Mouse (Mus musculus): ENCODE data around the gene Cldnd1. TPM values are rescaled to one million over a fixed set of nuclear protein-coding genes. Genes with fewer than 3 reads are reported as not detected.

Cldnd1 gene
- polyA plus RNA-seq, 1 experiment from 2014 or later, result 124 TPM

- WGBS, result 93% methylated on average over 1 of the region's 1 CpGs
- no peak for ATAC-seq (replicated peaks)
Observed at GRCm38 (mm10) chr16:58697261-58697660, 30.4 kb upstream of the Cldnd1 start.

GRCm38 (mm10) chr16:58700174-58700573 is 27.5 kb upstream of the Cldnd1 start:
- H3K36me3 ChIP-seq (replicated peaks), result no peaks in the 10 kb centered on the region
- H3K4me2 ChIP-seq, result no peak overlapping the region
- no peak for ATAC-seq (replicated peaks)
- no peak overlapping the region for H3K4me3 ChIP-seq
- 82% methylated on average over 6 of the region's 6 CpGs for WGBS
- H3K4me1 ChIP-seq, result no peaks in the 10 kb centered on the region
- H3K9ac ChIP-seq, result no peak overlapping the region
- no peak overlapping the region for H3K27ac ChIP-seq
- H3K27me3 ChIP-seq (replicated peaks), result no peaks in the 10 kb centered on the region
- no peaks in the 10 kb centered on the region for H3K9me3 ChIP-seq

More at GRCm38 (mm10) chr16:58697261-58697660, 30.4 kb upstream of the Cldnd1 start:
- no peaks in the 10 kb centered on the region for H3K36me3 ChIP-seq (replicated peaks)
- H3K4me1 ChIP-seq, result no peaks in the 10 kb centered on the region
- H3K9ac ChIP-seq, result no peak overlapping the region
- no peaks in the 10 kb centered on the region for H3K9me3 ChIP-seq
- no peak overlapping the region for H3K4me3 ChIP-seq
- no peaks in the 10 kb centered on the region for H3K27me3 ChIP-seq (replicated peaks)
- H3K27ac ChIP-seq, result no peak overlapping the region
- no peak overlapping the region for H3K4me2 ChIP-seq

- no peak overlapping the region for H3K9ac ChIP-seq
- no peak overlapping the region for H3K4me2 ChIP-seq
- H3K36me3 ChIP-seq (replicated peaks), result no peaks in the 10 kb centered on the region
- WGBS, result 90% methylated on average over 12 of the region's 12 CpGs
- H3K9me3 ChIP-seq, result no peaks in the 10 kb centered on the region
- ATAC-seq (replicated peaks), result no peak
- no peaks in the 10 kb centered on the region for H3K4me1 ChIP-seq
- no peak overlapping the region for H3K27ac ChIP-seq
- no peaks in the 10 kb centered on the region for H3K27me3 ChIP-seq (replicated peaks)
- H3K4me3 ChIP-seq, result no peak overlapping the region
Observed at GRCm38 (mm10) chr16:58700816-58701424, 26.8 kb upstream of the Cldnd1 start.

DNA sequence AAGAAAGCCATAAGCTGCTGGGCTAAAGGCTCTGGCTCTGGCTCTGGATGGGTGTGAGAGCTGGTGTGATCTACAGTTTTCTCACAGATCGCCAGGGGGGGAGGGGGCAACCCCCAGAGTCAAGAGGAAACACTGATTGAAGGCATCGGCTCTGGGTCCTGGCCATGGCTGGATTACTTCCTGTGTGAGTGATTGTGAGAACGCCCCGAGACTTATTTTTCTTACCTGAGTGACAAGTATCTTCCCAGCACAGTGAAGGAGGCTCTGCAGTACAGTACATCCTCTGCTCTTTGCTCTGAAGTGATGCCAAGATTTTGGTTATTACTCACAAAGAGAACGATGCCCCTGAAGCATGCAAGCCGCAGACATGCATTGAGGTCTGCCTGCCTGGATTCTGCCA is 25.9 kb upstream of the Cldnd1 start:
- no peaks in the 10 kb centered on the region for H3K4me1 ChIP-seq
- no peak overlapping the region for H3K9ac ChIP-seq
- no peaks in the 10 kb centered on the region for H3K36me3 ChIP-seq (replicated peaks)
- H3K4me3 ChIP-seq, result no peak overlapping the region
- no peak overlapping the region for H3K4me2 ChIP-seq
- H3K27me3 ChIP-seq (replicated peaks), result no peaks in the 10 kb centered on the region
- ATAC-seq (replicated peaks), result no peak
- H3K27ac ChIP-seq, result no peak overlapping the region
- no peaks in the 10 kb centered on the region for H3K9me3 ChIP-seq
- WGBS, result 85% methylated on average over 6 of the region's 6 CpGs

DNA sequence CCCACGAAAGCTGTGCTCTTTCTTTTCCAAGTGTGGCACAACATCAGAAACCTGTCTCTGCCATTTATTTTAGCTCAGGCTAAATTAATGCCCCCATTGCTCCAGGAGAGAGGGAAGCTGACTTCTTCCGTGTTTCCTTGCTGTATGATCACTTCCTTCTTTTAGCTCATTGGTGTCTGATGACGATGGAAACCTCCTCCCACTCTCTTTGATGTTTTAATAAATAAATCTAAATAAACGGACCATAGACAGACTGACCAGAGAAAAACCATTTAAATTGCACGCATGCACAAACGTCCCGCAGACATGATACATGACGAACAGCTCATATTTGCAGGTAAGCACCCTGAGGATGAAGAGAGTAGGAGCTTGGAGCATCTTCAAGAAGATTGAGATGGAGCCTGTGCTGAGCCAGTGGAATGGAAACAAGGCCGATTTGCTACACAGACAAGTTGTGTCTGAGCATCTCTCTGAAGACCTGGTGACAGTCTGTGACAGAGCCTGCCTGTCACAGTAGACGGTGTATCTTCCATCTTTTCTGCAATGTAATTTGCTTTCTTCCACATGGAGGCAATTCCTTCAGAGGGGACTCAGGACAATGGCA is 25.3 kb upstream of the Cldnd1 start:
- WGBS, result 88% methylated on average over 10 of the region's 10 CpGs
- no peaks in the 10 kb centered on the region for H3K4me1 ChIP-seq
- no peaks in the 10 kb centered on the region for H3K9me3 ChIP-seq
- H3K4me2 ChIP-seq, result no peak overlapping the region
- ATAC-seq (replicated peaks), result no peak
- no peaks in the 10 kb centered on the region for H3K27me3 ChIP-seq (replicated peaks)
- H3K27ac ChIP-seq, result no peak overlapping the region
- H3K4me3 ChIP-seq, result no peak overlapping the region
- H3K9ac ChIP-seq, result no peak overlapping the region
- no peaks in the 10 kb centered on the region for H3K36me3 ChIP-seq (replicated peaks)

DNA sequence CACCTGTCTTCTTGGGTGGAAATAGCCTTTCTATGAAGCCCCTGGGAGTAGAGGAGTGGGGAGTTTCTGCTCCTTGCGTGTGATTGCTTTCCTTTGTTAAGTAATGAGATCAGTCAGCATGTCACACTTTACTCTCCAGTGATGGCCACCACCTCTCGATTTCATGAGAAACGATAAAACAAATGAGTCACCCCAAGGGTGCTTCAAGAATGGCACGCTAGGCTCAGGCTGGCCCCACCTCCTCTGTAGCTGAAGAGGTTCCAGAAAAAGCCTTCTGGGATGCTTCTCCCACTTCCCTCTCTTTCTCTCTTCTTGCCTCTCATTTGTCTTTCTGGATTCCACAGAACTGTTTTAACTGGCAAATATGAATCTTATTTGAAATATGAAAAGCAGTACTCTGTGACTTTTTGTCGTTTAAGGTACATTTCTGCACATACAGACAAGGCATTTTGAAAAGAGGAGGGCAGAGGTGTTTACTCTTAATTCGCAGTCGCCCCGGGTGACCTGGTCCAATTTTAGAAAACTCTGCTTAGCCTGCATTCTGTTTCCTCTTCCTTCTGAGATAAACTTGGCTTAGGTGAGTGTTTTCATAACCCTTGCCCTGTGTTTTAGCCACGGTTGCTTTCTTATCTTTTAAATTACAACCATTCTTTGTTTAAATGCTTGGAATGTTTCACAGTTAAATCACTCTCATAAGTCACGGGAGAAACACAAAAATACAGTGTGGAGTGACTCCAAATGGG is 24.2 kb upstream of the Cldnd1 start:
- no peak for ATAC-seq (replicated peaks)
- H3K4me2 ChIP-seq, result no peak overlapping the region

DNA sequence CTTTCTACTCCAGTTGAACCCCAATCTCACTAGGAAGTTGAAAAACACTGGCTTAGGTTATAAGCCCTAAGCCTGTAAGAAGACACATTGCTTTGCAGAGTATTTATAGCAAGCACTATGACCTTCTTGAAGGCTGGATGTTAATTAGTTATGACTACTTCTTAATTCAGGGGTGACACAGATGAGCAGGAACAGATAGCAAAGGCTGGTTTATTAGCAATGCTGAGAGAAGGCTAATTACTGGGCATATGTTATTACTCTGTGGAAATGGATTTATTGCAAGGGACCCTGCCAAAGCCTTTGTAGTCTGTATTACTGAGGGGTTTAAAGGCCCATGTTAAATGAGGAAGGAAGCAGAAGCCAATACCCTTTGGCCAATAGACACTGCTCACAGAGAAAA is 22.7 kb upstream of the Cldnd1 start:
- H3K4me2 ChIP-seq, result no peak overlapping the region
- no peak overlapping the region for H3K4me3 ChIP-seq
- H3K27ac ChIP-seq, result no peak overlapping the region
- no peak overlapping the region for H3K9ac ChIP-seq
- no peaks in the 10 kb centered on the region for H3K36me3 ChIP-seq (replicated peaks)
- H3K9me3 ChIP-seq, result no peaks in the 10 kb centered on the region
- no peaks in the 10 kb centered on the region for H3K4me1 ChIP-seq
- no peaks in the 10 kb centered on the region for H3K27me3 ChIP-seq (replicated peaks)
- ATAC-seq (replicated peaks), result peak; percentile 84

More for the DNA sequence above, 24.2 kb upstream of the Cldnd1 start:
- 55% methylated on average over 10 of the region's 10 CpGs for WGBS
- Histone ChIP-seq H3K4me3 (no peak overlapping the region), H3K27me3 (replicated peaks) (no peaks in the 10 kb centered on the region), H3K4me1 (no peaks in the 10 kb centered on the region), H3K36me3 (replicated peaks) (no peaks in the 10 kb centered on the region), H3K27ac (no peak overlapping the region), H3K9me3 (no peaks in the 10 kb centered on the region), H3K9ac (no peak overlapping the region)

GRCm38 (mm10) chr16:58707276-58707905 is 20.3 kb upstream of the Cldnd1 start:
- no peak for ATAC-seq (replicated peaks)
- Histone ChIP-seq H3K27me3 (replicated peaks) (no peaks in the 10 kb centered on the region), H3K27ac (no peak overlapping the region), H3K4me2 (no peak overlapping the region), H3K36me3 (replicated peaks) (no peaks in the 10 kb centered on the region), H3K4me1 (no peaks in the 10 kb centered on the region), H3K4me3 (no peak overlapping the region), H3K9ac (no peak overlapping the region), H3K9me3 (no peaks in the 10 kb centered on the region)
- 93% methylated on average over 4 of the region's 4 CpGs for whole genome bisulfite sequencing

- no peak overlapping the region for H3K4me3 ChIP-seq
- WGBS, result 85% methylated on average over 3 of the region's 3 CpGs
- H3K9ac ChIP-seq, result no peak overlapping the region
- H3K36me3 ChIP-seq (replicated peaks), result no peaks in the 10 kb centered on the region
- no peak overlapping the region for H3K27ac ChIP-seq
- no peak for ATAC-seq (replicated peaks)
- no peaks in the 10 kb centered on the region for H3K27me3 ChIP-seq (replicated peaks)
- no peaks in the 10 kb centered on the region for H3K9me3 ChIP-seq
- no peak overlapping the region for H3K4me2 ChIP-seq
- H3K4me1 ChIP-seq, result no peaks in the 10 kb centered on the region
Observed at GRCm38 (mm10) chr16:58708601-58709475, 18.9 kb upstream of the Cldnd1 start.

- Histone ChIP-seq H3K4me2 (no peak overlapping the region), H3K27me3 (replicated peaks) (no peaks in the 10 kb centered on the region), H3K9me3 (no peaks in the 10 kb centered on the region), H3K4me3 (no peak overlapping the region), H3K9ac (no peak overlapping the region), H3K36me3 (replicated peaks) (no peaks in the 10 kb centered on the region), H3K27ac (no peak overlapping the region), H3K4me1 (no peaks in the 10 kb centered on the region)
- 77% methylated on average over 4 of the region's 4 CpGs for WGBS
- ATAC-seq (replicated peaks), result no peak
Observed at GRCm38 (mm10) chr16:58709536-58709935, 18.2 kb upstream of the Cldnd1 start.

DNA sequence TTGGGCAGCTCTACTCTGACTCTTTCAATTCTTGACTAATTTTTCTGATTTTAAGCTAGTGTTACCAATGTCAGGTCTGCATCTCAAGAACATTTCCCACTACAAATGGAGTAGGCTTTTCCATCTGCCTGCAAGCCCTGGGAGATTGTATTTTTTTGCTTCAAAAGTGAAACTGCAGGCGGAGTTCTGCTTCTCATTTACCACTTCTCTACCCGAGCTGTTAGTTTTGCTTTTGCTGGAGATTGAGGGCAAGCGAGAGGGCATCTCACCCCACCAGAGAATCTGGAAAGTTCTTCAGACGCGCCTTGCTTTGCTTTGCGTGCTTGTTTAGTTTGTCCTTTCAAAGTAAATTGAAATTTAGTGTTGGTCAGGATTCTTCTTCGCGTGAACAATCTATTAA is 15.5 kb upstream of the Cldnd1 start:
- WGBS, result 85% methylated on average over 8 of the region's 8 CpGs
- no peak overlapping the region for H3K4me2 ChIP-seq
- ATAC-seq (replicated peaks), result no peak

DNA sequence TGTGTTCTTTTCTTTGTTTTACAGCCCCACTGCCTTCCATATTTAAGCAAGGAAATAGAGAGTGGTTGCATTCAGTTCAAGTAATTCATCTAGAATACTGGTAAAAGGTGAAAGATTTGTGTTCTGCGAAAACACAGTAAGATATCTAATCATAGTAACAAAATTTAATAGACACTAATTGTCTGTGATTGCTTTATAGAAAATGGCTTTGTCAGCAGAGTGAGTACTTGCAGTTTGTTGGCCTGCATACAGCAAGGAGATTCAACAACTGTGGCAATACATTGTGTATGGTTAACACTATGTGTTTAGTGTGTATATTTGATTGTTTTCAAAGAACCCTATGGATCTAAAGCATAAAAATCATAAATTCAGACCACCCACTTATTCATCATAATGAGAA is 14.6 kb upstream of the Cldnd1 start:
- no peaks in the 10 kb centered on the region for H3K27me3 ChIP-seq (replicated peaks)
- 84% methylated on average over 1 of the region's 1 CpGs for WGBS
- ATAC-seq (replicated peaks), result no peak
- no peaks in the 10 kb centered on the region for H3K36me3 ChIP-seq (replicated peaks)
- H3K4me1 ChIP-seq, result no peaks in the 10 kb centered on the region
- no peak overlapping the region for H3K4me2 ChIP-seq
- H3K4me3 ChIP-seq, result no peak overlapping the region
- no peak overlapping the region for H3K9ac ChIP-seq
- no peaks in the 10 kb centered on the region for H3K9me3 ChIP-seq
- H3K27ac ChIP-seq, result no peak overlapping the region

More for the DNA sequence above, 15.5 kb upstream of the Cldnd1 start:
- Histone ChIP-seq H3K4me1 (no peaks in the 10 kb centered on the region), H3K27me3 (replicated peaks) (no peaks in the 10 kb centered on the region), H3K9ac (no peak overlapping the region), H3K36me3 (replicated peaks) (no peaks in the 10 kb centered on the region), H3K4me3 (no peak overlapping the region), H3K27ac (no peak overlapping the region), H3K9me3 (no peaks in the 10 kb centered on the region)
